Mouse (Mus musculus) brain, embryonic 18.5 days (tissue): ENCODE data around the gene Arhgap23.

ENCODE experiments used
- DNase-seq: peaks from one replicate; pipeline ENCODE4 v3.0.0-alpha.2; 2012; ENCODE audit warnings: low read depth, low spot score

Gene Arhgap23

DNA sequence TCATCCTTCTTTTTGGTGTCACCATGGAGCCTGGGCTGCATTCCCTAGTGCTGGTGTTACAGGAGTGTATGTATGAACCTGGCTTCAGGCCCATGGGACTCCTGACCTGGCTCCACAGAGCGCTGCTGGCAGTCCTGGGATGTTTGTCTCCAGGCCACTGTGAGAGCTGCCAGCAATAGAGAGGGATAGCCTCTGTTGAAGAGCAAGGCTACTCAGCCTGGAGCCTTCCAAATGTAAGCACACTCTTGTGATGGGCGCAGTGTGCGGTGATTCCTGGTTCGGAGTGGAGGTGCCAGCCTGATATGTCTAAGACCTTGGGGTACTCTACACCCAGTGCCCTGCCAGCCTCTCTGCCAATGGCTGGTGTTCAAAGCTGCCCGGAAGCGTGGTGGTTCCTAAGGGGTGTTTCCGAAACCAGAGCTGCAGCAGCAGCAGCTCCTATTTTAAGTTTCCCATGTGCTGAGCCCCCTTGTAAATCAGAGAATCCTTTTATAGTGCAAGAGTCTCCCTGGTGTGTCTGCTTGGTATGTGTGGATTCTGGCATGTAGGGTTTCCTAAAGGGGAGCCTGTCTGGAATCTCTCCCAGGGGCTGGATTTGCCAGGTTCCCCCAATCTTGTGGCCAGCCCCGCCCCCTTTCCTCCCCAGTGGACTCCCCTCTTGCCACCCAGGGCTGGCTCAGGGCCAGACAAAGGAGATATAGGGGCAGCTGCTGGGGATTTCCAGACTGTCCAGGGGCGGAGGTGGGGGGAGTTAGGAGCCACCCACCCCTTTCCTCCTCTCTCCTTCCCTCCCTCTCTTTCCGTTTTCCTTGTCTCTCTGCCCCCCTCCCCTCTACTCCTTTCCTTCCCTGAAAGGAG is 9.0 kb upstream of the Arhgap23 start:
- no peak for DNase-seq

DNA sequence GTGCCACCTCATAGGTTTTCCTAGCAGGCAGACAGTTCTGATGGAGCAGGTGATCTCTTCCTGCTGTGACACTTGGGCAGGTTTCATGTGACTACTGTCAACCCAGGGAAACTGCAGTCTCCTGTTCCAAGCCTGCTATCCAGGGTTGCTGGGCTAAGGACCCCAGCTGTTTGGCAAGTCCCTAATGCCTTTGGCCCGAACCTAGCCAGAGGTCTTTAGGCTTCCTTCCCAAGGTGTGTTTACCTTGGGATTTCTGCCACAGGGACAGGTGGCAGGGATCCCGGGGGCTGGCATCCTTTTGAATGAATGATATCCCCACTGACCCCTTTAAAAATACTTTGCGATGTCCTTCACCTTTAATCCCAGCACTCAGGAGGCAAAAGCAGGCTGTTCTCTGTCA is 7.9 kb upstream of the Arhgap23 start:
- no peak for DNase-seq

DNA sequence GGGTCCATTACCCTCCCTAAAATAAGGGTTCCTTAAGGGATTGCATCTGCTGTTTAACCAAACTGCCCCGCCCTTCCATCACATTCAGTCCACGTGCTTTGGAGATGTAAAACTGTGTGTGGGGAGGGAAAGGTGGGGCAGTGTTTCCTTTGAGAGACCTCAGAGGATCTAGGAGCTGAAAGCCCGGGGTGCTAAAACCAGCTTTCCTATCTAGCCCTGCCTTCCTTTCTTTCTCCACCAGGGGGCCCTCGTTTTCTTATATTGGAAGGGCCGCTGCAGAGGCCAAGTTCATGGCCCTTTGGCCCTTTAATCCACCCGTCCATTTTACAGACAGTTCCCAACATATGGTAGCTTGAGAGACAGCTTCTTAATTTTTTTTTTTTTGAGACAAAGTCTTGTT is 7.2 kb upstream of the Arhgap23 start:
- no peak for DNase-seq

DNA sequence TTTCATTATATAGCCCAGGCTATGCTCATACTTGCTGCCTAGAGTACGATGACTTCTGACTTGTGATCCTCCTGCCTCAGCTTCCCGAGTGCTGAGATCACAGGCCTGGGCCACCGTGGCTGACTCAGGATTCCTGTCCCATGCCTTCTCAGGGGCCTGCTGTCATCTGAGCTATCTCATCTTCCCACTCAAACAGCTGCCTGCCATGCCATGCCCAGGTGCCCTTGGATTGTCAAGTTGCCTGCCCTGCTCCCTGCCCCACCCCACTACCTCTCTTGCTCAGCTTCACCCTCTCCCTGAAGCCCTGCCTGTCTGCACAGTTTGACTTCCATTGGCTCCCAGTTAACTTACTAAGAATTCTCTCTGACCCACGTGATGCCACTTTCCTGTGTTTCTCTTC is 4.4 kb upstream of the Arhgap23 start:
- no peak for DNase-seq

DNA sequence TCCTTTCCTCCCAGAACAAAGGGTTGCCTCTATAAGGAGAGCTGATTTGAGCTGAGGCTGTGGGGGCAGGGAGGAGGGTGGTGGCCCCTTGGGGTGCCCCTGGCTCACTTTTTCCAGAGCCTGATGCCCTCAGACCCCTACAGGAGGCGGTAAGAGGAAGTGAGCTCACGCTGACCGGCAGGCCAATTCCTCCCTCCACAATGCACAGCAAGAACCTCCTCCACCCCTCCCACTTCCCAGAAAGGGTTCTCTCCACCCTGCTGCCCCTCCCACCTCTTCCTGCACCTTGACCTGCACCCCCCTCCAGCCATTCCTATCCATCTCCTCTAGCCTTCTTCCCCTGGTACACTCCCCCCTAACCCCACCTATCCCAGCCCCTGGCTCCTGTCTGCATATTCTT is 3.2 kb upstream of the Arhgap23 start:
- DNase-seq = no peak

DNA sequence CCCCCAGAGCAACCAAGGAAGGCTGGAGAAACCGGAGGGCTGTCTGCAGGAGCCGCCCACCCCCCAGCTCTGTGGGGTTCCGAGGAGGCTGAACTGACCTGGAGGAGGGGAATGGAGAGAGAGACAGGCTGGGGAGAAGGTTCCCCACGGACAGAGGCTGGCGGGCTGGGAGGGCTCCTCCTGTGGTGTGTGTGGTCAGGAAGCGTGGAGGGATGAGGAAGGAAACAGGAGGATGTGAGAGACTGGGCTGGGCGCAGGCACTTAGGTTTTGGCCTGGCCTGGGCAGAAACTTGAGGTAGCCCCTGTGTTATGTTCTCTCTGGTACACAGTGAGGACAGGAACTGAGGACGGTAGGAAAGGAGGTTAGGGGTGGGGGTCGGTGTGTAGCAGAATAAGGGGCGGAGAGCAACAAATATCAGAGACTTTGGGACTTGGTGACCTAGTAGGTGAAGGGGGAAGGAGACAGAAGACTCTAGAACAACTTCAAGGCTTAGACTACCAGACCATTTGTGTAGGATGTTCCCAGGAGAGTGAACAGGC is 2.5 kb upstream of the Arhgap23 start:
- no peak for DNase-seq

DNA sequence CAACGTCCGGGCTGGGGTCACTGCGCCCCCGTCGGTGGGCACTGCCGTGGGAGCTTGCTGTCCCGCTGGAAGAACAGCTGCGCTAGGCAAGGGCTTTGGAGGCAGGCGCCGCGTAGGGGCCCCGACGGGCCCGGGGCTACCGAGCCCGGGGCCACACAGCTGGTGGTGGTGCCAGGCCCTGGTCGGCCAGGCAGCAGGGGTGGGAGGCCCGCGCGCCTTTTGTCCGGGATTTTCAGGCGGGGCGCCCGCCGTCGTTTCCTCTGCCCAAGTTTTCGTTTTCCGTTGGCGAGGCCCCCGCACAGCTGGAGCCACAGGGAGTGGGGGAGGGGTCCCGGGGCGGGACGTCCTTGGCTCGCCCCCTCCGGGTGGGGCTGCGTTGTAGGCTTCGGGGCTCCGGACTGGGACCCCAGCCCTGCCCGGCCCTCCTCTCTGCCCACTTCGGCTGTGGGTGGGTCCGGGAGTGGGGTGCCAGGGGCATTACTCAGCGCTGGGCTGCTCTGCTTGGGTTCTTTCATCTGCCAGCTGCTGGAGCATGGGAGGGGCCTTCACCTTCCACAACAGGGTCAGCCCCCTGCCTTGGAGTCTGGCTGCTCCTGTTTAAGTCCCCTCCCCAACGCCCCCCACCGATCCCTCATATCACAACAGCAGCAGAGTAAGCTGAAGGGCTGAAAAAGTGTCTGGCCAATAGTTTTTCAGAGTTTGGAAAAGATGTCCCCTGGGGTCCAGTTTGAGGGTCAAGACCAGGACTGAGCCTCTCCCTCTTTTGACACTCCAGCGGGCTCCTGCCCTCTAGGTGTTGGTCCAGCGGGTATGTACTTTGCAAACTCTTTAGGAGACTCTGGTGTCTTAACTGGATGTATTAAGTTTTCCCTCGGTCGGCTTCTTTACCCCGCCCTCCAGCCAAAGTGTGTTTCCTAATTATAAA is 641 bp downstream of the Arhgap23 start:
- no peak for DNase-seq

DNA sequence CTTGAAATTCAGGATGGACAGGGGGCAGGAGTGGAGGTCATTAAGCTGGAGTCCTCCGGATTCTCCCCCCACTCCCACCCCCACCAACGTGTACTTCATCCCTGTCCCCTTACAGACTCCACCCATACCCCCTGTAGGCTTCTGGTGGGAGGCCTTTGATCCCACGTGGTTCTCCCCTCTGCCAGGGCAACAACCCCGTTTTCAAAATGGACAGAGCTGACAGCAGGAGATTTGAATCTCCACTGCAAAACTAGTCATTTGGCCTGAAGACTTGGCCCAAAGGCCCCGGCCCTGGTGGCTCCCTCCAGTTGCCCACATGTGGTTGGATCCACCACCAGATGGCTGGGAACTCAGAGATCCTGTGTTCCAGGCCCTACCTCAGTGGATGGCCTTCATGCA is 1.3 kb downstream of the Arhgap23 start:
- no peak for DNase-seq

DNA sequence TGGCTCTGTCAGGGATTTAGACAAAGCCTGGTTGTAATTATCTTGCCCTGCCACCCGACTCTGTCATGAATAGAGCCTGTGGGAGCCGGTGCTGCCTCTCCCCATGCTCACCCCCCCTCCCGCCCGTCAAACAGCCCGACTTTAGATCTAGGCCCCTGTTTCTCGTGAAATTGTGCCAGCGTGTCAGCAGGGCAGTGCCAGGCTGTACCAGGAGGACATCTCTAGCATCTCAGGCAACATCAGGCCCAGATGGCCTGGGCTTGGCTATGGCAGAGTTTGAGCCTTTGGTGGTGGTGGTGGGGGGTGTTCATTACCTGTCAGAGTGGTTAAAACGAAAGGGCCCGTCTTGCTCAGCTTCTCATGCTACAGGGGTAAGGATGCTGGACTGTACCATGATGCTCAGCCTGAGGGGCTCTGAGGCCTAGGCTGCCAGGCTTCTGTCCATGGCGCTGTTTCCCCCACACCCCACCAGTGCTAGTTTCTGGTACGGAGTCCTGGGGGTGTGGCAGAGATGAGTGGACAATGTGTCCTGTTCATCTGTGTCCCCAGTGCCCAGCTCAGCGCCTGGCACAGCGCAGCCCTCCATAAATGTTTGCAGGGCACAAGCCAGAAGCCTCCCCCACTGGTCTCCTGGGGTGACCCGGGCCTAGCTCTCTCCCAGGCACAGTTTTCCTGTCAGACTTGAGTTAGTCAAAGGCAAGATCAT is 3.7 kb downstream of the Arhgap23 start:
- DNase-seq = no peak

DNA sequence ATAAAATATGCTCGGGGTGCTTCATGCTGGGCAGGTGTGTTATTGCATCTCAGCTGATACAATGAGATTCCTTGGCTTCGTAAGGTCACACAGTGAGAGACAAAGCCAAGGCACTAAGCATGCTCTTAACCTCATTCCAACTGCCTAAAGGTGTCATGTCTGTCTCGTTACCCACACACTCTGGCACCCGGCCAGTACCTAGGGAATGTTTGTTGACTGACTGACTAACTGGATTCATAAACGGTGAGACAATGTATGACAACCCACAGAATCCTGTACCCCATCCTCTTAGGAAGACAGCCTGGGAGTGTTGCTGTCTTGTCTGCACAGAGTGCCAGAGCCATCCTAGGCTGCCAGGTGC is 4.2 kb downstream of the Arhgap23 start:
- DNase-seq = no peak

DNA sequence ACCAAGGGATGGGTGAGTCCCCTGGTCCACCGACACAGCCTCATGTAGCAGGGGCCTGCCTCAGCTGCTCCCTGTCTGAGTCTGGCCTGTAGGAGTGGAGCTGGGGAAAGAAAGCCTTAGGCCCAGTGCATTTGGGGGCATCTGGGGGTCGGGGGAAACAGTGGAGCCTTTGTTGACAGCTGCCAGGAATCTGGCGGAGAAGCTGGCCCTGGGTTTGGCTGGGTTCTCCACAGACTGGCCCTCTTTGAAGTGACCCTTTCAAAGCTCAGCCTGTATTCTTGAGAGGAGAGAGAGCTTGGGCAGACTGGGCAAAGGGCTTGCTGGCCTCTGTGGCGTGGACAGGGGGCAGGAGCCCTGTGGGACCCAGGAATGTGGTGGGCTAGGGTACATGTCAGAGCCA is 7.2 kb downstream of the Arhgap23 start:
- DNase-seq = no peak

DNA sequence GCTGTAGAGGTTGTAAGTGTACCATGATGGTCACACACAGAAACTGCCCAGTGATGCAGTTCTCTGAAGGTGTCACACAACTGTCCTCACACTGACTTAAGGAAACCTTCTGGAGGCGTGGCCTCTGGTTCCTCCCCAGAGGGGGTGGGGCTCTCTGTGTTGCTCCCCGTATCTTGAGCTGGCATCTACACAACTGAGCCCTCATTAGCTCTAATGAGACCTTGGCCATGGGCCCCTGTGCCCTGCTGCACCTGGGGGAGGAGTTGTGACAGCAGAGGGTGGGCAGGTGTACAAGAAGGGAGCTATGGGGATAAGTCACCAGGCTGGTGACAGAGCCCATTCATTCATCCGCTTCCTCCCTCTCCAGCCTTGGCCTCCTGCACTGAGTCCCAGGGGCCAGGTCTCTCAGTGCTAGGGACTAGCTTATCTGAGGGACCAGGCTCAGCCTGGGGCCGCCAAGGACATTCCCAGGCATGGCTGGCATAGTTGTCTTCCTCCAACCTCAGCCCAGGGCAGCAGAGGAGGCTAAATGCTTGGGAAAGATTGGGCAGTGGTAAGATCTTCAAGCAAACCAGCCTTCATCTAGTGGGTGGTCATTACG is 8.9 kb downstream of the Arhgap23 start:
- DNase-seq = no peak

DNA sequence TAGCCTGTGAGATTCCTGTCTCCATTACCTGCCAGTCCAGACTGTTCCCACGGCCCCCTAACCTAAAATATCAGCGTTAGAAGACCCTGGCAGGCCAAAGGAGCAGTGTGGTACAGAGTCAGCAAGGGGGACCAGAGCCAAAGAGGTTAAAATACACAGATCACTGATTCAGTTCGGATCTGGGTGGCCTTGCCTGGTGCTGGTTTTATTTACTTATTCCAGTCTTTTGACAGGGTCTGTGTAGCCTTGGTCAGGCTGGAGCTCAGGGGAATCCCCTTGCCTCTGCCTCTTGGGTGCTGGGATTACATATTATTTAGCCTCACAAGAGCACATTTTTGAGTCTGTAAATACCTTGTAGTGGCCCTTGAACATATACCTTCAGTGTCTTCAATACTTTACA is 9.5 kb downstream of the Arhgap23 start:
- no peak for DNase-seq

DNA sequence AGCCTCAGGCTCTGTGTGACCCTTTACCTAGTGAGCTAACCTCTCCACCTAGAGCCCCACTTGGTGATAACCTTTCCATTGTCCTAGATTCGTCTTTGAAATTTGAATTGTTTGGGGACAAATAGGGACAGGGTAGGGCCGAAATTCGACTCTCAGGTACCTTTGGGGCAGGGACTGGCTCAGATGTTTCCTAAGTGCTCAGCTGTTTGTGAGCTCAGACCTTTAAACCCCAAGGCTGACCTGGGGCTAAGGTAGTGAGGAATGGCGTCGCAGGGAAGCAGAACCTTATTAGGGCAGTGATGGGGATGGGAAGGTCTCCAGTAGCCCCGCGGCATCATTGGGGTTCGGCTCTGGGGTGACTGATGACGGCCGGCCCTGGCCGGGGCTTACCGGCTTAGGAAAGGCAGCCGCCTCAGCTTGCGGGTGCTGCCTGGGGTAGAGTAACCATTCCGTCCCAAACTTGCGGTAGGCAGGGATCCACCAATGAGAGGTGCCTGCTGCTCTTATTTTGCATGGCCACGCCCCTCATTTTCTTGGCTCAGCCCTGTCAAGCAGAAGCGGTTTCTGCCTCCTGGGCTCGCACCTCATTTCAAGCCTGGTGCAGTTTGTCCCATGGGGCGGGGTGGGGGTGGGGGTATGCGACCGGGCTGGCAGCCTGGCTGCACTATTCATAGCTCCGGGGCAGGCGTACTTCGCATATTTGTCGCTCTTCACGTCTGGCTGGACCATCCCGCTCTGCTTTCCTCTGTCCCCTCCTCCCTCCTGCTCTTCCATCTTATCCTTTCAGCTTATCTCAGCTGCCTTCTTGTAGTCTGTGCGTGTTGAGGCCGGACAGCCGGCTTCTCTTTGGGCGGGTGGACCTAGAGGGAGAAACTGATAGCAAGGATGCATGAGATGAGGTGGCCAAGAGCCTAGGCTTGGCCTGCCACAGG is 12.7 kb downstream of the Arhgap23 start:
- no peak for DNase-seq

DNA sequence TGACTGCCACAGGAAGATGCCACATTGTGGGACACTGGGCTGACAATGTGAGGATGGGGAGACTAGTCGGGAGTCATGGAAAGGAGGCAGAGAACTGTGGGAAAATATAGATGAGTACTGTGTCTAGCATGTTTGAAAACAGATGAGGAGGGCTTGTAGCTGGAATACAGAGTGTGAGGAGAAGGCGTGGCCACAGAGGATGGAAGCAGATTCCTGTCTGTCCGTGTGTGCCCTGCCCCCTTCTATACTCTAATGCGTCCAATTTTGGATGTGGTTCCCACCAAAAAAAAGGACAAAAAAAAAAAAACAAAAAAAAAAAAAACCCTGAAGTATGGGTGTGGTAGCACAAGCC is 13.4 kb downstream of the Arhgap23 start:
- no peak for DNase-seq

DNA sequence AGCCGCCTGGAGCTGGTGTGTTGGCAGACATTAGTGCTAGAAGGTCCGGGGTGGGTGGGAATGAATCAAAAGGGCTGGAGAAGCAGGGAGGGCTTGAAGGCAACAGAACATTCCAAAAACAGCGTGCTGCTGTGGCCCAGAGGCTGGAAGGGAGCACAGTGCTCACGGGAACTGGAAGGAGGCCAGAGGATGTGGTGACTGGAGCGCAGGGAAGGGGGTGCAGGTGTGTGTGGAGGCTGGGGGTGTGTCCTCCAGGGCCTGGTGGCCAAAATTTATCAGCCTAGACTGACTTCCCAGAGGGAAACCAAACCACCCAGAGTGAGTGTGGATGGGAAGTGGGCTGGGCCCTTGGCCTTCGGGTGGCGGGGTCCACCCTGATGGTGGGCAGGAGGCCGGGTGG is 14.3 kb downstream of the Arhgap23 start:
- no peak for DNase-seq

DNA sequence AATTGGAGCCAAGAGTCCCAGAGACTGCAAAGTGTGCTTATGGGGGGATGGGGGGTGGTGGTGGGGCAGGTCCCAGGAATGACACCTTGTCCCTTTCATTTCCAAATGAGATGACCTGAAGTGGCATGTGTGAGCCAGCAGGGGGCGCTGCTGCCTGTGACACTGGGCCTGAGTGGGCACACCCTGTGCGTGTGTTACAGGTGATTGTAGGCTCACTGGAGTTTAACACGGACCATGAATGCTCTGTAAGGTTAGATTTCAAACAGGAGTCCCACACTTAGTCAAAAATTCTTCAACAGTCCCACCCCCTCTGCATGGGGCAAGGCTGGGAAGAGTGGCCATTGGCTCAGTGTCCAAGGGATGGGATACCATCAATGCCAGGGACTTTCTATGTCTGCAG is 16.7 kb downstream of the Arhgap23 start:
- no peak for DNase-seq

DNA sequence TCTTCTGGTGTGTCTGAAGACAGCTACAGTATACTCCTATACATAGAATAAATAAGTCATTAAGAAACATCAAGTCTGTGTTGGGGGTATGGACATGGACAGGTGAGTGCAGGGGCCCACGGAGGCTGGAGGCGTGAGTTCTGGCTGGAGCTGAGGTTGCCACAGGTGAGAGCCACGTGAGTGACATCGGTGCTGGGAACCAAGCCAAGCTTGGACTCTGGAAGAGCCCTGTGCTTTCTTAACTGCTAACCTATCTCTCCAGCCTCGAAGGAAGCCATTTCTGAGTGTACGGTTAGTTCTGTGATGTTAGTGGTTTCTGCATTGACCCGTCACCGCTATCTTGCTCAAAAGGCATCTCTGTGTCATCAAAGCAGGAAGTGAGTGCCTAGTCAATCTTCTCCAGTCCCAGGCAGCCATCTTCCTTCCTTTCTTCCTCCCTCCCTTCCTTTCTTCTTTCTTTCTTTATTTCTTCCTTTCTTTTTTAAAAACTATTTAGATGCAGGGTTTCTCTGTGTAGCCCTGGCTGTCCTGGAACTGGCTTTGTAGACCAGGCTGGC is 17.7 kb downstream of the Arhgap23 start:
- no peak for DNase-seq

DNA sequence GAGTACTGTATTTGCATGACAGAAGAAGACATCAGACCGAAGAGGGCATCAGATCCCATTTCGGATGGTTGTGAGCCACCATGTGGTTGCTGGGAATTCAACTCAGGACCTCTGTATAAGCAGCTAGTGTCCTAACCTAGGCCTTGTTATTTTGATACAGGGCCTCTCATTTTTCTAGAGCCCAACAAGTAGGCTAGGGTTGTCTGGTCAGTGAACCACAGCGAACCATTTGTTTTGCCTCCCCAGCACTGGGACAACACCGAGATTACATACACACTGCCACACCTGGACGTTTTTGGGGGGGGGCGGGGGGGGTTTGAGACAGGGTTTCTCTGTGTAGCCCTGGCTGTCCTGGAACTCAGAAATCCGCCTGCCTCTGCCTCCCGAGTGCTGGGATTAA is 18.8 kb downstream of the Arhgap23 start:
- no peak for DNase-seq
